ENCODE assay signal across 12 mouse cellular contexts in the genomic region with DNA sequence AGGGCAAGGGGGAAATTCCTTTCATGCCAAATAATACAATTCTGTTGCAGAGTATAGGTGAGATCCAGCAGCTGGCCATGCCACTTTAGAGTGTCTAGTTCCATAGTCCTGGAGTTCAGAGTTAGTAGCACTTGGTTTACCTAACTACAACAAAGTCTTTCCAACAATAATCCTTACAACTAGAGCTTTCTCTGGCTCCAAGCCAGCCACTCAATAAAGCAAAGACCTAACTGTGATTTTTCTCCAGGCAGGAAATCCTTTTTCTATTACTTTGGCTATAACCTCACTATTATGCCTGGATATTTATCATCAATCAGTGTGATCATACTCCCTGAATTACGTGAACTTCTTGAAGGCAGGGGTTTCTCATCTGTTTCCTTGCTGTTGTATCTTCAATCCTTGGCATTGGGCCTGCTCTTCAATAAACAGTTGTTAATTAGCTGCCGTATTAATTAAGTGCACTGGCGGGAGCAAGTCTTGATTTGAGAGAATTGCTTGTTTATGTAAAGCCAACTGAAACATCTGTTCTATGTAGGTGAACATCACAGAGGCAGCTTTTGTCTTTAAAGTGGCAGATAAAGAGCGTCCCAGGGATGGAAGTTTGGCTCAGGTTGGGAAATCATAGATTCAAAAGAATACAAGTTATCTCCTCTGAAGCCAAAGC. TPM values are rescaled to one million over a fixed set of nuclear protein-coding genes. Genes with fewer than 3 reads are reported as not detected.
"Had no signal": no experiment of that assay in that cellular context is flagged by ENCODE, and none has a peak within 500 bp of the region (broad histone marks: within the 10 kb centered on the region; RNA-seq: fewer than 3 reads in every experiment).

No protein-coding gene starts in this region.

- H3K4me3 ChIP-seq: kidney, embryonic 15.5 days; liver, embryonic 13.5 days; megakaryocyte, embryonic 14.5 days; midbrain, embryonic 12.5 days had no signal

- H3K4me2 ChIP-seq: kidney, embryonic 15.5 days; liver, embryonic 13.5 days; midbrain, embryonic 12.5 days had no signal

- DNase-seq: kidney, adult 2 months; left cerebral cortex, postnatal 4 days; liver; liver, embryonic 13.5 days; liver, postnatal 0 days; thymus, postnatal 14 days had no signal

- H3K27ac ChIP-seq: kidney, embryonic 15.5 days; liver, embryonic 13.5 days; macrophage; midbrain, embryonic 12.5 days; stomach, postnatal 0 days had no signal

- H3K9me3 ChIP-seq: kidney, embryonic 15.5 days; liver, embryonic 13.5 days; megakaryocyte, embryonic 14.5 days; midbrain, embryonic 12.5 days had no signal

- H3K9ac ChIP-seq: kidney, embryonic 15.5 days; liver, embryonic 13.5 days; liver, postnatal 0 days; midbrain, embryonic 12.5 days had no signal

- H3K27me3 ChIP-seq: kidney, embryonic 15.5 days; liver, embryonic 13.5 days; megakaryocyte, embryonic 14.5 days; midbrain, embryonic 12.5 days had no signal

- ATAC-seq: intestine, embryonic 16.5 days; liver, postnatal 0 days had no signal

- H3K36me3 ChIP-seq: kidney, embryonic 15.5 days; liver, embryonic 13.5 days; midbrain, embryonic 12.5 days had no signal

- H3K4me1 ChIP-seq: liver, embryonic 13.5 days; megakaryocyte, embryonic 14.5 days had no signal

RNA-seq across cellular contexts. Expression of a gene that starts 23.1 kb away (rescaled TPM):
- polyA plus RNA-seq: macrophage had no signal
